Comparison of ENCODE assay signal across 15 mouse cellular contexts in genomic region chr7:136494862-136495261, GRCm38 (mm10).
"Had no signal": no experiment of that assay in that cellular context is flagged by ENCODE, and none has a peak within 500 bp of the region (broad histone marks: within the 10 kb centered on the region; RNA-seq: fewer than 3 reads in every experiment).

No protein-coding gene starts in this region.

- H3K9ac ChIP-seq: kidney, embryonic 15.5 days; liver, embryonic 13.5 days; midbrain, embryonic 15.5 days; neural tube, embryonic 13.5 days had no signal

- DNase-seq: kidney, adult 2 months; kidney, postnatal 14 days; liver, embryonic 13.5 days; lung, adult 18-20 months; lung, postnatal 4 days; right cerebral cortex, postnatal 14 days; thymus, postnatal 4 days had no signal

- H3K27ac ChIP-seq: kidney, embryonic 15.5 days; left cerebral cortex, adult 2 months; liver, embryonic 13.5 days; midbrain, embryonic 15.5 days; neural tube, embryonic 13.5 days; stomach, postnatal 0 days had no signal

- H3K4me3 ChIP-seq: kidney, embryonic 15.5 days; left cerebral cortex, adult 2 months; liver, embryonic 13.5 days; midbrain, embryonic 15.5 days; neural tube, embryonic 13.5 days had no signal

- H3K4me1 ChIP-seq: liver, embryonic 13.5 days had no signal

- H3K9me3 ChIP-seq: kidney, embryonic 15.5 days; liver, embryonic 13.5 days; midbrain, embryonic 15.5 days; neural tube, embryonic 13.5 days had no signal

- H3K4me2 ChIP-seq: kidney, embryonic 15.5 days; liver, embryonic 13.5 days; midbrain, embryonic 11.5 days; midbrain, embryonic 15.5 days; neural tube, embryonic 13.5 days had no signal

- H3K36me3 ChIP-seq: kidney, embryonic 15.5 days; liver, embryonic 13.5 days; midbrain, embryonic 15.5 days; neural tube, embryonic 13.5 days had no signal

- ATAC-seq: intestine, embryonic 16.5 days; lung, postnatal 0 days; midbrain, embryonic 15.5 days had no signal
